Mouse (Mus musculus) adrenal gland, postnatal 14 days (tissue): Measurements from ENCODE around the gene Hgfac. TPM values are rescaled to one million over a fixed set of nuclear protein-coding genes. Genes with fewer than 3 reads are reported as not detected.
A peak's percentile ranks its signal among the peaks of the same experiment; 100 is the strongest.

Experiments used
- DNase-seq: peaks from one replicate; pipeline ENCODE4 v3.0.0; 2021; ENCODE audit warnings: mixed read lengths
- total RNA-seq: library from RNA; stranded (reverse); gene quantifications from 2 replicates; pipeline ENCODE4 v1.2.3, GENCODE M21; 2021

Gene Hgfac
- total RNA-seq, 1 experiment from 2014 or later, result 36.1 TPM

- no peak for DNase-seq
Measured at GRCm38 (mm10) chr5:35037438-35037837, 3.9 kb upstream of the Hgfac start.

DNA sequence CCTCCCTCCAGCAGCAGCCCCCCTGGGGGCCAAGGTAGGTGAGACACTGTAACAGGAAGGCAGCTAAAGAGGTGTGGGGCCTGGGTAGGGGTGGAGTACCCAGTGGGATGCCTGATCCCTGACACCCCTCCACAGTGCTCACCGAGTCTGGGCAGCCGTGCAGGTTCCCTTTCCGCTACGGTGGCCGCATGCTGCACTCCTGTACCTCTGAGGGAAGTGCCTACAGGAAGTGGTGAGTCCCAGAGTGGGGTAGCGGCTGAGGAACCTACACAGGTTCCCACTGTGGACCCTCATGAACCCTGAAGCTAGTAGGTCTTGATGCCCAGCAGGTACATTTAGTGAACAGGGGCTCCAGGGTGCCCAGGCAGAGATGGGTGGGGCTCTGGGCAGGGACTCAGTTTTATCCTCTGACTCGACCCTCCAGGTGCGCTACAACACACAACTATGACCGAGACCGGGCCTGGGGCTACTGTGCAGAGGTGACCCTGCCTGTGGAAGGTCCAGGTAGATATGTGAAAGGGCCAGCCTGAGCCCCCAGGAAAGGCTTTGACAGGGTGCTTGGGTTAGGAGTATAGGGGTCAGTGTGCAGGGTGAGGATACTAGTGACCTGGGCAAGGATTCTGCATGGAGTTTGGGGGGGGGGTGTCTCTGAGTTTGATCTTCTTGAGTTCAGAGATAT is 1.3 kb downstream of the Hgfac start:
- no peak for DNase-seq

- peak; percentile 88 for DNase-seq
Measured at GRCm38 (mm10) chr5:35043110-35043451, 1.8 kb downstream of the Hgfac start.

DNA sequence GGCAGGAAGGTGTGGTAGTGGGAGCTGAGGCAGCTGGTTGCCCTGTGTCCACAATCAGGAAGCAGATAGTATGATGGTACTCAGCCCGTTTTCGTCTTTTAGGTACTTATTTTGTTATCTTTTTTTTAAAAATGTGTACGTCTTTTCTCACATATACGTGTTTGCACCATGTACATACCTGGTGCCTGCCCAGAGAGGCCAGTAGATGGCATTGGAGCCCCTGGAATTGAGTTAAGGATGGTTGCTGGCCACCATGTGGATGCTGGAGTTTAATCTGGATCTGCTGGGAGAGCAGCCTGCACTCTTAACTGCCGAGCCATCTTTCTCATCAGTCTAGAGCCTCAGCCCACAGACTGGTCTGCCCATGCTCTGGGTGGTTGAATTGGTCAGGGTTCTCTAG is 9.2 kb downstream of the Hgfac start:
- no peak for DNase-seq

DNA sequence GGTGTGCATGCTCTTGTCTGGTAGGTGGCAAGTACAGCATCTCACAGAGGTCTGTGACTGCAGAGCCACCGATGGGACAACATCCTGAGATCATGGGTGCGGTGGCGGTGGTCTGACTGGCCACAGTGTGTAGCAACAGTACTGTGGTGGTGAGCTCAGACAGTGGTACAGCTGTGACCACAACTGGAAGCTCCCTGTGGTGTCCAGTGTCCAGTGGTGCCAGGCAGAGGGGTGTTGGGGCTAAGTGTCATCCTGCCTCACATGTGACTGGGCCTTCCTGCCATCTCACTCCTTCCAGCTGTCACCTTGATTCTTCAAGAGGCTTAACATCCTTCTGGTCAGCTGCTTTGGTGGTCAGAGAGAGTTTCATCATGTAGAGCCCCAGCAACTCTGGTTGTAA is 13.3 kb downstream of the Hgfac start:
- no peak for DNase-seq

GRCm38 (mm10) chr5:35055076-35055475 is 13.8 kb downstream of the Hgfac start:
- DNase-seq, result peak; percentile 87

DNA sequence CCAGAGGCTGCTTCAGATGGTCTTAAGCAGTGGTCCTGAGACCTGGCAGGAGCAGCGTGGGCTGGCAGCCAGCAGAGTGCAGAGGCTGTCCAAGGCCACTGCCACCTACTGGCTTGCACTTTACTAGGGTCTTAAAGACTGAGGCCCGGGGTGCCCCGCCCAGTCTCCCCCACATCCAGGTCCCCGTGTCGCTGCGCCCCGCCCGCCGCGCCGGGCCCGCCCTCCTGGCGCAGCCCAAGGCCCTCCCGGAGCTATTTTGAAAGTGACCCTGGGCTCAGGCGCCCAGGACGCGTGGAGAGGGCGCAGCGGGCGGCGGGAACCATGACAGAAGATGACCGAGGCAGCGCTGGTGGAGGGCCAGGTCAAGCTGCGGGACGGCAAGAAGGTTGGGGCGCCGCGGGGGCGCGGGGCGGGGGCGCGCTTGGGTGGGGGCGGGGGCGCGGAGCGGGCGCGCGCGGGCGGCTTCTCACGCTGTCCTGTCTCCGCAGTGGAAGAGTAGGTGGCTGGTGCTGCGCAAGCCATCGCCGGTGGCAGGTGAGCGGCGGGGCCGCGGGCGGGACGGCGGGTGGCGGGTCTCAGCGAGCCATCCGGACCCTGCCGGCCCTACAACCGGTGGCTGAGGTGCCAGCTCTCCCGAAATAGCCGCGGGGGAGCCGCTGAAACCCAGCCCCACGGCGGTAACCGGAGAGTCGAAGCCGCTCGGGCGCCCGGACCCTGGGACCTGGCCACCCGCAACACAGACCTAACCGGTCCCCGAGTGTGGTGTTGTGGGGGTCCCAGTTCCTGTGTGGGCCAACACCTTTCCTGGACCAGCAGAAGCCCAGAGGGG is 15.5 kb downstream of the Hgfac start, which contains the start of gene Dok7:
Gene Dok7, plus strand, starts transcription at position 163 of the 829 bp plus-strand sequence.
- peak; percentile 84 for DNase-seq

DNA sequence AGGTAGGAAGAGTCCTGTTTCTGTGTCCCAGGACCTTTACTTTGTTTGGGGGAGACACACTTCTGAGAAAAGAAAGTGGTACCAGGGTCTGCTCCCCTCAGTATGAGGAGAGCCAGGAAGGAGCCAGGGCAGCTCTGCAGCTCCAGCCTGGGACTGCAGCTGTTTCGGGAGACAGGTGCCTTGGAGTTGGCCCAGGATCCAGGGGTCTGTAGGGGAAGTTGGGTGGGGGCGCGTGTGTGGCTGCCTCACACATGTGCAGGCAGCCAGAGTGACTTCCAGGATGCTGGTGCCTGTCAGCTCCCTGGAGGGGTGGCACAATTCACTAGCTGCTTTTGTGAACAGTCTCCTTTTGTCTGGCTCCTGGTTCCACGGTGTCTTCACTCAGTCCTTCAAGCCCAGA is 16.3 kb downstream of the Hgfac start:
- no peak for DNase-seq

DNA sequence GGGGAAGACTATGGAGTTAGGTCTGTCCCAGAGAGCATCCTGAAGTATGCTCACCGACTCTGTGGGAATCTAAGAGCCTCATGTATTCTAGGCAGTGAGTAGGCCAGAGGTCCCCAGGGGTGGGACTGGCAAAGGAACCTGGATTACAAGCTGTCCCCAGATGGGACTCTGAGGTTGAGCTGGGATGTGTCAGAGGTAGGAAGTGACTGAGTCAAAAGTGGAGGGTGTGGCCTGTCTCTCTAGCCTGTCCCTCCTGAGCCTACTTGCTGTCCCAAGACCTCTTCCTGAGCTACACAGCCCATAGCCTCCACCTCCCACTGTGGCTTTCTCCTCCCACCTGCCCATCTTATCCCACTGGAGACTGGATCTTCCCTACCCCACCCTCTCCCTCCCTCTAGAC is 16.9 kb downstream of the Hgfac start:
- no peak for DNase-seq

DNA sequence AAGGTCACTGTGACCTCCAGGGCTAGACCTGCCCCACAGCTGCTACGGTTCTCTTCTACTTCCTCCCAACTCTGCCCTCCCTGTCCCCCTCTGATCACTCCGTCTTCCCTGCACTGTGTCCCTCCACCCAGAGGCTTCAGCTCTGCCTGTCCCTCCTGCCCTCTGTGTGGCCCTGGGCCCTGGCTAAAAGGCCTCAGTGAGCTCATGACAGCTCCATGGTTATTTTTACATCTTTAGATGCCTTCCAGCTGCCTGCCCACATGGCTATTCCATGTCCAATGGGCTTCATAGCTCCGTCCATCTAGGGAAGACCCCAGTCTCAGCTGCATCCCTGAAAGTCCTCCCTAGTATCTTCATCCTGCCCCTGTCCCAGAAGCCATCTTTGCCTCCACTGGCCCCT is 18.8 kb downstream of the Hgfac start:
- no peak for DNase-seq

GRCm38 (mm10) chr5:35069841-35070240 is 28.5 kb downstream of the Hgfac start:
- peak; percentile 68 for DNase-seq

DNA sequence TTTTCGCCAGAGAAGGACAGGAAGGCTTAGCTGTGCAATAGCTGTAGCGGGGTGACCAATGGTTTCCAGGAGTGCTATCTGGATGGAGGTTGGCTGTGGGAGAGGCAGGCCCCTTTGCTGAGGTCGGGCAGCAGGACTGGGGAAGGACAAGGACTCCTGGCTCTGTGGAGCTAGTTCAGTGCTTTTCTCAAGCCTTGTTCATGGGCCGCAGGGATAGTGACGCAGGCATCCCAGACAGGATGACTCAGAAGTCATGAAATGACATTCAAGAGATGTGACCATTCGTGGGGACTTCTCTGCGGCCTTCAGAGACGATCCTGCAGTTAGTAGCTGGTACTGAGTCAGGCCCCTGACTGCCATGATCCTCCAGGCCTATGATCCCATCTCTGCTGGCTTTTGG is 29.0 kb downstream of the Hgfac start:
- peak; percentile 73 for DNase-seq

- no peak for DNase-seq
Measured at GRCm38 (mm10) chr5:35070953-35071352, 29.6 kb downstream of the Hgfac start.

GRCm38 (mm10) chr5:35071855-35072254 is 30.5 kb downstream of the Hgfac start:
- DNase-seq, result no peak

- no peak for DNase-seq
Measured at GRCm38 (mm10) chr5:35073235-35073634, 31.9 kb downstream of the Hgfac start.

- DNase-seq, result peak; percentile 91
Measured at GRCm38 (mm10) chr5:35073992-35074391, 32.7 kb downstream of the Hgfac start.

DNA sequence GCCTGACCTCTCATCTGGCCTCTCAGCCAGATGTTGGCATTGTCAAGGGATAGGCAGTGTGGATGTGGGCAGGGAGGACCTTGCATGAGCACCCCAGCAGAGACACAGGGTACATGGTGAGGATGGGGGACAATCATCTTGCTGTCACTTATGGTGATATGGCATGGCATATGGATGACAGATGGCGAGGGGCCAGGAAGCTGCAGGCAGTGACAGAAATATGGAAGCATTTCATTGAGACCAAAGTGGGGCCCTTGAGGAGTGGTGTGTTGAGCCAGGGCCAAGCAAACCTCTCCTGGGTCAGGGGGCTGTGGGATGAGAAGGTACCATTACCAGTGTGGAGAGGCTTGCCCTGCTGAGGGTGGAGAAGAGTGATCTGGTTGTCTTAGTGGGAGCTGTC is 35.1 kb downstream of the Hgfac start:
- DNase-seq, result no peak

- peak; percentile 60 for DNase-seq
Measured at GRCm38 (mm10) chr5:35079101-35079500, 37.8 kb downstream of the Hgfac start.

- DNase-seq, result no peak
Measured at GRCm38 (mm10) chr5:35084913-35085312, 43.6 kb downstream of the Hgfac start.

DNA sequence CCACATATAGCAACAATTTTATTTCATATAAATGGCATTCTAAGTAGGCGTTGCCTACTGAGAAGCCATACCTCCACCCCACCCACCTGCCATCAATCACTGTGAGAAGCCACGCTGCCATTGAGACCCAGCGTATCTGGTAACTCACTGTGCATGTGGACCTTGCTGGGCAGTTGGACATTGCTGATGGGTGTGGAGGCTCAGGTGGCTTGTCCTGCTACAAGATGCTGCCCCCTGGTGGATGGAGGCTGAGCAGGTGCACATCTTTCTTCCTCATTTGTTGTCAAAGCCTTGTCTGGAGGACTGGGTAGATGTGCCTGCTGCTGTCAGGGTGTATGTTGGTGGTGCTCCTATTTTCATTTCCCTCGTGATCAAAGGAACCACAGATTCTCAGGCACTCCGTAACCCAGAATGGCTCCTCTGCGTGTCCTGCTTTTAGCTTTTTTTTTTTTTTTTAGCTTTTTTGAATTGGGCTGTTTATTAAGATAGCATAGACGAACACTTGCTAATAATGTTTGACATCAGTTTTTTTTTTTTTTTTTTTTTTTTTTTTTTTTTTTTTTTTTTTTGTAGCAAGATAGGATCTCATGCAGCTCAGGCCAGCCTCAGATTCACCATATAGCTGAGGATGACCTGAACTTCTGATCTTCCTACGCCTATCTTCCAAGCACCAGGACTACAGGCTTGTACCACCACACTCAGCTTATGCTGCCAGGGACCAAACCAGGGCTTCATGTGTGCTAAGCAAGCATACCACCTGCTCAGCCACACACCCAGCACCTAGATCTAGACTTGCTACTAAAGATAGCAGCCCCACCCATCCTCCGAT is 47.7 kb downstream of the Hgfac start:
- DNase-seq, result peak; percentile 92

- DNase-seq, result no peak
Measured at GRCm38 (mm10) chr5:35089614-35089963, 48.3 kb downstream of the Hgfac start.

GRCm38 (mm10) chr5:35091636-35092035 is 50.3 kb downstream of the Hgfac start:
- no peak for DNase-seq
